Mouse (Mus musculus): Measurements from ENCODE around the gene Tbc1d19.

DNA sequence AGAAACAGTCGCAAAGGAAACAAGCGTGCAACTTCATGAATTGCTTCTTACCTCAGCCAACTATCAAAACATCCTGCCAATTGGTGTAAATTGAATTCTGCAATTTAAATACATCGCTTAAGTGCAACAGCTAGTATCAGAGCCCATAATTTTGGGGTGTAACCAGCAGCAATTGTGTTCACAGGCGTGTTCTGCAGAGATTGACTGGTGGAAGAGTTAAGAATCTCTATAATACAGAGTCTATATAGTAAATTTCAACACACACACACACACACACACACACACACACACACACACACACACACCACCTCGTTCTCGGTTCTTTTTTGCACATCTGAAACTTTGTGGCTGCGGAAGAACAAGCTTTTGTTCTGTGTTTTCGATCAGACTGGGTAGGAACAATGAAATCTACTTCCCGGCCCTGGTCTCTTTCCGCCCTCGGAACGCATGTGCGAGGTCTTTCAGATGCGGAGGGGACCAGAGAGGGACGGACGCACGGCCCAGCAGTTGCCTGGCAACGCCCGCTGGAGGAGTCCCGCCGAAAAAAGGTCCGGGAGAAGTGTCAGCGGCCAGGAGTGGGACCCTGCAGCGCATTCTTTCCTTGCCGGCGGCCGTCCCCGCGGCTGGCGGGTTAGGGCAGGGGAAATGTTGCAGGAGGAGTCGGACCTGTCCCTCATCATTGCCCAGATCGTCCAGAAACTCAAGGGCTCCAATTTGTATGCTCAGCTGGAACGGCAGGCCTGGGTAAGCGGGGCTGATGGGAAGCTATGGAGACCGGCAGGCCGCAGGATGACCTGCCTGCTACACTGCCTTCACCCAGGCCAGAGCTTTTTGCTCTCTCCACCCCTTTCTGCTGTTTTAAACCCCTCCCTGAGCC, at the start of gene Tbc1d19:
- TF ChIP-seq EP300 (IDR thresholded peaks at IDR 0.05; ENCODE audit: low read depth), result no peak
- TF ChIP-seq CTCF (IDR thresholded peaks at IDR 0.05; ENCODE audit: low read depth), result no peak
